Mouse (Mus musculus) heart, embryonic 16.5 days (tissue): ENCODE measurements around the gene Ccdc78. TPM values are rescaled to one million over a fixed set of nuclear protein-coding genes. Genes with fewer than 3 reads are reported as not detected.

Source experiments
- ATAC-seq: fragments of 200-750 bp; cut with Nextera tagmentation; replicated peaks from 2 replicates; pipeline ENCODE4 v1.8.0; 2017; ENCODE audit warnings: moderate number of reproducible peaks; ENCODE audit not compliant: insufficient read depth, low FRiP score; ENCODE audit errors: extremely low read depth
- H3K27ac ChIP-seq: fragments of 300-500 bp; sonication (generic); 2 replicates; pipeline ENCODE4 v1.5.1; 2014; ENCODE audit warnings: mild to moderate bottlenecking, low read length, control low read depth, moderate library complexity
- H3K27me3 ChIP-seq: fragments of 300-500 bp; sonication (generic); 2 replicates; pipeline ENCODE4 v1.6.1; 2014; ENCODE audit warnings: low read length, mixed read lengths; ENCODE audit not compliant: control insufficient read depth, insufficient read depth
- H3K36me3 ChIP-seq: fragments of 300-500 bp; sonication (generic); 2 replicates; pipeline ENCODE4 v1.6.1; 2014; ENCODE audit not compliant: control insufficient read depth, insufficient read depth
- H3K4me1 ChIP-seq: fragments of 300-500 bp; sonication (generic); 2 replicates; pipeline ENCODE4 v1.6.1; 2014; ENCODE audit warnings: low read length, mixed read lengths; ENCODE audit not compliant: control insufficient read depth, insufficient read depth
- H3K4me2 ChIP-seq: fragments of 300-500 bp; sonication (generic); 2 replicates; pipeline ENCODE4 v1.6.1; 2014; ENCODE audit warnings: low read depth, mild to moderate bottlenecking, control low read depth, low read length
- H3K4me3 ChIP-seq: fragments of 300-500 bp; sonication (generic); 2 replicates; pipeline ENCODE4 v1.5.1; 2014; ENCODE audit warnings: mild to moderate bottlenecking, control low read depth, low read length
- H3K9ac ChIP-seq: fragments of 300-500 bp; sonication (generic); 2 replicates; pipeline ENCODE4 v1.6.1; 2014; ENCODE audit warnings: low read length, control low read depth
- H3K9me3 ChIP-seq: fragments of 300-500 bp; sonication (generic); replicated peaks from 2 replicates; pipeline ENCODE4 v1.6.1; 2016; ENCODE audit warnings: low read length; ENCODE audit not compliant: control insufficient read depth
- WGBS: fragments of 180-500 bp; shearing (Covaris S2); extraction: QIAGEN DNeasy Blood & Tissue Kit; methylation state at CpG from one replicate; pipeline ENCODE4 v1.1.7; 2014; 5-methylcytosine and 5-hydroxymethylcytosine counted together
- polyA plus RNA-seq: library from polyadenylated mRNA; unstranded; fragments of >200 nt; fragmentation: Nextera tagmentation; extraction: Ambion mirVana; gene quantifications from 2 replicates; pipeline ENCODE4 v1.2.1, GENCODE M21; 2015

Gene Ccdc78
- polyA plus RNA-seq, 1 experiment from 2014 or later: 0.53 TPM

DNA sequence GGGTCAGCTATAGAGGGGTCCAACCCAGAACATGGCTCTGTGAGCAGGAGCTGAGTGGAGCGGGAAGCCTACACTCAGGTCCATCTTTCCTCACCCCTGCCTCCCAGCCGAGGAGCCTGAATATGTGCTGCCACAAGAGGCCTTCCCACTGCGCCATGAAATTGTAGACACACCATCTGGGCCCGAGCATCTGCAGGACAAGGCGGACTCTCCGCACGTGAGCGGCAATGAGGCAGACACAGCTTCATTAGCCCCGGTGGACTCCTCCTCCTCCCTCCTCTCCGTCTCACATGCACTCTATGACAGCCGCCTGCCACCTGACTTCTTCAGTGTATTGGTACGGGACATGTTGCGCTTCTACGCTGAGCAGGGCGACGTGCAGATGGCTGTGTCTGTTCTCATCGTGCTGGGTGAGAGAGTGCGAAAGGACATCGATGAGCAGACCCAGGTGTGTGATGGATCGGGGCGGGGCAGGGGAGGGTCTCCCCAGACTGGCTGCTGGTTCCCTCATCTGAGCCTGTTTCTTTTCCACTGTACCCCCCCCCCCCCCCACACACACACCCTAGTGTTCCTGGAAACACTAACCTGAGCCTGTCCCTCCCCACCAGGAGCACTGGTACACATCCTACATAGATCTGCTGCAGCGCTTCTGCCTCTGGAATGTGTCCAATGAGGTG lies 41.3 kb downstream of the Ccdc78 start:
- no peak overlapping the region for H3K9ac ChIP-seq
- no peak overlapping the region for H3K27ac ChIP-seq
- H3K36me3 ChIP-seq: peaks cover 36% of the 10 kb centered on the region
- H3K9me3 ChIP-seq: no peaks in the 10 kb centered on the region
- H3K4me1 ChIP-seq: peaks cover 48% of the 10 kb centered on the region
- no peak overlapping the region for H3K4me2 ChIP-seq
- WGBS: 93% methylated on average over 22 of the region's 22 CpGs
- no peak overlapping the region for H3K4me3 ChIP-seq
- H3K27me3 ChIP-seq: no peaks in the 10 kb centered on the region
- ATAC-seq: no peak

DNA sequence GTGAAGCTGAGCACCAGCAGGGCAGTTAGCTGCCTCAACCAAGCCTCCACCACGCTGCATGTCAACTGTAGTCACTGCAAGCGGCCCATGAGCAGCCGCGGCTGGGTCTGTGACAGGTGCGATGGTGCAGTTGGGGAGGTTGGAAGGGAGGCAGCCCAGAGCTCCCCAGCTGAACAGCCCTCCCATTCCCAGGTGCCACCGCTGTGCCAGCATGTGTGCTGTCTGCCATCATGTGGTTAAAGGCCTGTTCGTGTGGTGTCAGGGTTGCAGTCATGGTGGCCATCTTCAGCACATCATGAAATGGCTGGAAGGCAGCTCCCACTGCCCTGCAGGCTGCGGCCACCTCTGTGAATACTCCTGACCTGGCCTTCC lies 41.8 kb downstream of the Ccdc78 start:
- WGBS: 81% methylated on average over 8 of the region's 8 CpGs
- Histone ChIP-seq H3K9ac (peak overlapping the region; percentile 89; the same call in 1 of the 2 replicates), H3K4me1 (peaks cover 48% of the 10 kb centered on the region), H3K4me2 (peak overlapping the region; percentile 77), H3K27me3 (no peaks in the 10 kb centered on the region), H3K4me3 (peak overlapping the region; percentile 68), H3K36me3 (peaks cover 36% of the 10 kb centered on the region), H3K27ac (peak overlapping the region; percentile 87), H3K9me3 (no peaks in the 10 kb centered on the region)
- ATAC-seq: no peak

- WGBS: under 1% methylated on average over 32 of the region's 32 CpGs
- Histone ChIP-seq H3K4me2 (peak within 1 kb of the TSS; percentile 77), H3K4me3 (peak within 1 kb of the TSS; percentile 68), H3K36me3 (peaks cover 36% of the 10 kb centered on the region), H3K9ac (peak within 1 kb of the TSS; percentile 89), H3K27ac (peak within 1 kb of the TSS; percentile 87), H3K9me3 (no peaks in the 10 kb centered on the region), H3K27me3 (no peaks in the 10 kb centered on the region), H3K4me1 (peaks cover 48% of the 10 kb centered on the region)
- no peak for ATAC-seq
Observed at GRCm38 (mm10) chr17:25828712-25829557, 42.6 kb downstream of the Ccdc78 start, which contains the start of gene Jmjd8. Gene Jmjd8 (plus strand): TSS chr17:25828867.

DNA sequence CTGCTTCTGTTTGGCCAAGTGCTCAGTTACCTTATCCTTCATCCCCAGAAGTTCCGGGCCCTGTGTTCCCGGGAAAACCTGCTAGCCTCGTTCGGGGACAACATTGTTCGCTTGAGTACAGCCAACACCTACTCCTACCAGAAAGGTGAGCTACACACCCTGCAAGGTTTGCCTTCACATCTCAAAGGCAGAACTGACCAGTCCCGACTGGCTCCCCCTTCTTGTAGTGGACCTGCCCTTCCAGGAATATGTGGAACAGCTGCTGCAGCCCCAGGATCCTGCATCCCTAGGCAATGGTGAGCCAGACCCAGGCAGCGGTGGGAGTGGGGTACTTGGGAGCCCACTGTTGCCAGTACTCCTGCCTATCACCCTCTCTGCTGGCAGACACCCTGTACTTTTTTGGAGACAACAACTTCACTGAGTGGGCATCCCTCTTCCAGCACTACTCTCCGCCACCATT lies 43.2 kb downstream of the Ccdc78 start:
- no peaks in the 10 kb centered on the region for H3K9me3 ChIP-seq
- H3K4me2 ChIP-seq: peak overlapping the region; percentile 77
- H3K36me3 ChIP-seq: peaks cover 36% of the 10 kb centered on the region
- peaks cover 48% of the 10 kb centered on the region for H3K4me1 ChIP-seq
- no peak for ATAC-seq
- peak overlapping the region; percentile 68 for H3K4me3 ChIP-seq
- H3K9ac ChIP-seq: peak overlapping the region; percentile 89
- peak overlapping the region; percentile 87 for H3K27ac ChIP-seq
- 31% methylated on average over 8 of the region's 8 CpGs for WGBS
- no peaks in the 10 kb centered on the region for H3K27me3 ChIP-seq

DNA sequence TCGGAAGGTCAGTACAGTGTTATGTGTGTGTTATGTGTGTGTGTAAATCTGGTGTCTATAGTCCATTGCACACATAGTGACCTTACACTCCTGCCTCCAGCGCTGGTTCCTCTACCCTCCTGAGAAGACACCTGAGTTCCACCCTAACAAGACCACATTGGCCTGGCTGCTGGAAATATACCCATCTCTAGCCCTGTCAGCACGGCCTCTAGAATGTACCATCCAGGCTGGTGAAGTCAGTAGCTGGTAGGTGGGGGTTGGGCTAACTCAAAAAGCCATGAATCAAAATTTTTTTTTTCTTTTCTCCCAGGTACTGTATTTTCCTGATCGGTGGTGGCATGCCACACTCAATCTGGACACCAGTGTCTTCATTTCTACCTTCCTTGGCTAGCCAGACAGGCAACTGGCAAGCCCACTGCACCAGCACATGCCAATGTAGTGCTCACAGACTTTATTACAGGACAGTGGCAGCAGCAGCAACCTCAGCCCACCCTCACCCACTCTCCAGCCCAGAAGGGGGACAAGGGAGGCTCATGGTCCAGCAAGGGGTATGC lies 43.9 kb downstream of the Ccdc78 start:
- Histone ChIP-seq H3K4me2 (no peak overlapping the region), H3K27me3 (no peaks in the 10 kb centered on the region), H3K27ac (no peak overlapping the region), H3K9ac (no peak overlapping the region), H3K4me1 (peaks cover 50% of the 10 kb centered on the region), H3K4me3 (no peak overlapping the region; the same call in 1 of the 2 replicates), H3K36me3 (peaks cover 36% of the 10 kb centered on the region), H3K9me3 (no peaks in the 10 kb centered on the region)
- ATAC-seq: no peak
- WGBS: 80% methylated on average over 4 of the region's 4 CpGs

DNA sequence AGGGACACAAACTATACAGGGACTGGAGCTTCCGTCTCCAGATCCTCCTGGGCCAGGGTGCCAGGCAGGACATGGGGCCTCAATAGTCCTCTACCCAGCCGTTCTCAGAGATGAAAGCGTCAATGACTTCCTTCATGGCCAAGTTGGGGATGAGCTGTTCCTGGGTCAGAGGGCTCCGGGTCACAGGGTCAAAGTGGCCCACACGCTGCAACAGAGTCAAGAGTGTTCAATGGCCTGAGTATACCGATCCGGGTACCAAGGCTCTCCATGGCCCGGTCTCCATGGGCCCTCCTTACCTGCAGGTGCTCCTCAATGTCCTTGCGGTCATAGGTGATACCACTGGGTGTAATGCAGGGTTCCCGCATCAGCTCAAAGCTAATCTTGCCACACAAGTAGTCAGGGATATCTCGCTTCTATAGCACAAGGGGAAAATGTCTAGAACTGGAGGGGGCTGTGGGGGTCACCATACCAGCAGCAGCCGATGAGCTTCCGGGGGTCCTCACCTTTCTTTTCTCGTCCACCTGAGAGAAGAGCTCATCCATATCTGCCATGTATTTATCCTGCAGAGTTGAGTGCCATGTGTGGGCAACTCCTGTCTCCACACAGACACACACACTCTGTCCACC lies 44.5 kb downstream of the Ccdc78 start:
- ATAC-seq: no peak
- WGBS: 87% methylated on average over 14 of the region's 14 CpGs
- H3K27me3 ChIP-seq: no peaks in the 10 kb centered on the region
- no peaks in the 10 kb centered on the region for H3K9me3 ChIP-seq
- no peak overlapping the region; the same call in 1 of the 2 replicates for H3K4me2 ChIP-seq
- H3K36me3 ChIP-seq: peaks cover 33% of the 10 kb centered on the region
- H3K27ac ChIP-seq: no peak overlapping the region
- H3K4me1 ChIP-seq: peaks cover 56% of the 10 kb centered on the region
- no peak overlapping the region for H3K4me3 ChIP-seq
- no peak overlapping the region for H3K9ac ChIP-seq

GRCm38 (mm10) chr17:25831451-25832281 lies 45.3 kb downstream of the Ccdc78 start:
- Histone ChIP-seq H3K27ac (peak overlapping the region; percentile 99), H3K4me1 (peaks cover 64% of the 10 kb centered on the region), H3K4me2 (peak overlapping the region; percentile 98), H3K9ac (peak overlapping the region; percentile 97), H3K4me3 (peak overlapping the region; percentile 90), H3K9me3 (no peaks in the 10 kb centered on the region), H3K36me3 (peaks cover 26% of the 10 kb centered on the region), H3K27me3 (no peaks in the 10 kb centered on the region)
- ATAC-seq: no peak
- WGBS: 47% methylated on average over 21 of the region's 21 CpGs
